Mouse (Mus musculus): Measurements from ENCODE around the gene Arhgef12.

GRCm38 (mm10) chr9:43104526-43104872, 2.5 kb downstream of the Arhgef12 start:
- no peak for TF ChIP-seq CTCF (conservative IDR thresholded peaks at IDR 0.05; ENCODE audit: insufficient read depth, insufficient read length, low read depth, low read length)
- TF ChIP-seq POLR2A (IDR thresholded peaks at IDR 0.05; ENCODE audit: low read depth, low read length), result no peak

All from kidney, adult 2 months (tissue).